Mouse (Mus musculus) kidney, adult 2 months (tissue): Measurements from ENCODE around the gene Col8a1.

Source experiments
- CTCF ChIP-seq: fragments of 200-500 bp; conservative IDR thresholded peaks from 2 replicates; pipeline ENCODE4 v1.5.1; 2011; ENCODE audit warnings: low read depth, mild to moderate bottlenecking, control low read depth, low read length, moderate library complexity, mixed read lengths; ENCODE audit not compliant: insufficient read depth, insufficient read length
- POLR2A ChIP-seq: fragments of 200-500 bp; IDR thresholded peaks from one replicate; pipeline ENCODE4 v1.6.1; 2011; ENCODE audit warnings: low read depth, low read length, control low read depth

DNA sequence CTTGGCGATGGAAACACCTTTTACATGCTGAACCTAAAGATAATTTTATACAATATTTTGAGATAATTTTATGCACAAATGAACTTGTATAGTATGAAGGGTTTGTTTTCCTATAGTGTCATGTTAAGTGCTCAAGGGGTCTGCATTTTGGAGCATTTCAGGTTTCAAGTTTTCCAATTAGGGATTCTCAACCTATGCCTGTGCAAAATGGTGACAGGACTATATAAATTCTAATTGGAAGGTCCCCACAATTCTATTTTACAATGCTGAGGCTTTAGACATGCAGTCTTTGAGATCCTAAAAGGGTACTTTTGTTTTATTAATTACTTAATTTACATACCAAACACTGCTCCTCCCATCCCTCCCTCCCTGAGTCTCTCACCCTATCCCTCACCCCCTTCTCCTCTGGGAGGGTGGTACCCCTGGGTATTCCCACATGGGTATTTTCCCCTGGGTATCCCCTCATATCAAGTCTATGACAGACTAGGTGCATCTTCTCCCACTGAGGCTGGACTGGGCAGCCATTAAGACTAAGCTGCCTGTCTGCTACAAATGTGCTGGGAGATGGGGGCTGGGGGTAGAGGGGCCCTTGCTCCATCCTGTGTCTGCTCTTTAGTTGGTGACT lies 178.7 kb downstream of the Col8a1 start:
- no peak for TF ChIP-seq POLR2A
- no peak for TF ChIP-seq CTCF
